Mouse (Mus musculus) cerebellum, adult 2 months (tissue): Measurements from ENCODE around the gene Hhat.

ENCODE experiments used
- CTCF ChIP-seq: fragments of 200-500 bp; IDR thresholded peaks from 2 replicates; pipeline ENCODE4 v1.5.1; 2011; ENCODE audit warnings: low read depth, mild to moderate bottlenecking, control low read depth, low read length, moderate library complexity, borderline replicate concordance; ENCODE audit not compliant: insufficient read depth
- POLR2A ChIP-seq: fragments of 200-500 bp; IDR thresholded peaks from 2 replicates; pipeline ENCODE4 v1.6.1; 2011; ENCODE audit warnings: low read length, control low read depth, borderline replicate concordance; ENCODE audit not compliant: insufficient read depth

DNA sequence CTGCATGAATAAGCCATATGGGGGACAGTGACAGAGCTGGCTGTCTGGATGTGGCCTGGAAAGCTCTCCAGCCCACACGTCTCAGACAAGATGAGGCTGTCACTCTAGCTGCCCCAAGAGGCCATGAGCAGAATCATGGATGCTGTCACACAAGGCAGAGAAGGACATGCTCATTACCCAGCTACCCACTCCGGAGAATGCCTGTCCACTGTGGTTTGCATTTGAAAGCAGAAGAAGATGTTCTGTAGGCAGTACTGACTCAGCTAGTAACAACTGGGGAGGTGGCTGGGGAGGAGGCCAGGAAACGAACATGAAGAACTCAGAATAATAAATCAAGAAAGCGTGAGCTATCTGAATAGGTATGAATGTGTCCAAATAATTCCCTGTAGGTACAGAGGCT, 215.5 kb downstream of the Hhat start:
- TF ChIP-seq POLR2A = no peak
- no peak for TF ChIP-seq CTCF
